Mouse (Mus musculus) fibroblast of lung, adult 2 months (primary cell): ENCODE results near the gene Gm45062.

ENCODE experiments used
- DNase-seq: peaks from one replicate; pipeline ENCODE4 v3.0.0-alpha.2; 2011; ENCODE audit warnings: low read depth

Gm45062 gene

DNA sequence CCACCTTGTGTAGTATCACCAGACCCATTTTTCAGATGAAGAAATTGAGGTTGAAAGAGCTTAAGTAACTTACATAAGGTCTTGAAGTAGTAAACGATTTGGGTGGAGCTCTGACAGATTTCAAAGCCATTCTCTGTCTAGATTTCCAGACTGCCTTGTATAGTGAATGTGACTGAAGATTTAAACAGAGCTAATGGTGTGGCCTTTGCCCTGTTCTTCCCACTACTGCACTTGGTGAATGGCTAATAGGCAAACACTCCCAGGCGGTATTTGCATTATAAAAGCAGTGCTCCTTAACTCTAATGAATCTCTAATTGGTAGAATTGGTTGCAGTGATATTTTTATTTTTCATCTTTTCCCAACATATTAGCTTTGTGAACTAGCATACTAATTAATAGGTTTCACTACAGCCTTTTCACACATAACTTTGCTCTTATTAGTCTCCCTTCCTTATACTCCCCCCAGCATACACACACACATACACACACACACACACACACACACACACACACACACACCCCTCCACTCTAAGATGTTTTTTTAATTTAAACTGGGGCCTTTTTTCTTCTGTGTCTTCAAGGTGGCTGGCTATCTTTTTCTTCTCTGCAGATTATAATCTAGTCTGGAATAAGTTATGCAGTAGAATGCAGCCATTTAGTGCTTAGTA is 109.1 kb downstream of the Gm45062 start:
- no peak for DNase-seq

DNA sequence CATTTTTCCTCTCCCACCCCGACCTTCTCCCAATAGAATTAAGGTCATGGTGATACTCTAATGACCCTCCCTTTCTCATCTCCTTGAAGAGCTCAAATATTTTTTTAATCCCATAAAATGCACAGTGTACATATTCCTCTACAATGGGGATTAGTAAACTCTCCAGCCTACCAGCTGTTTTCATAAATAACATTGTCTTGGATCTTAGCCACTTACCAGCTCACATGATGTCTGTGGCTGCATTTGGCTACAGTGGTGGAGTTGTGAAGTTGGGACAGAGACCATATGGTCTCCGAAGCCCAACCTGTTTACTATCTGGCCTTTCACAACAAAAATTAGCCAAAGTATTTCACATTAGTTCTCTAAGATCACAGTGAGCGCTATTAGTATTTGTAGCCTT is 111.4 kb downstream of the Gm45062 start:
- DNase-seq, result no peak

DNA sequence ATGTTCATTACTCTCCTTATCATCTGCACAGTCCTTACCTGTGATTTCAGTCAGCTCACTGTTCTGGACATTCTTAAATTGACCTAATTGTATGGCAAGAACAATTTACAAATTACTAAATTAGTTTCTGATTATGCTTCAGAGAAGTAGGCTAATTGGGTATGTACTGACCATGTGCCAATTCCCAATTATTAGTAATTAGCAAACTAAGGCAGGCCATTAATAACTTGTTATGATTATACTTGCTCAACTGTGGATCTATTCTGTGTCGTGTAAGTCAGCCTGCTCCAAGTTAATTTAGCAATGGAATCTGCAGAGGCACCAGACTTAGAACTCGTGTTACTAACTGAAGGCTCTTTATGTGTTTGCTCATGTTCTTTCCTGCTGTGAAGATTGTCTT is 113.8 kb downstream of the Gm45062 start:
- DNase-seq, result no peak

DNA sequence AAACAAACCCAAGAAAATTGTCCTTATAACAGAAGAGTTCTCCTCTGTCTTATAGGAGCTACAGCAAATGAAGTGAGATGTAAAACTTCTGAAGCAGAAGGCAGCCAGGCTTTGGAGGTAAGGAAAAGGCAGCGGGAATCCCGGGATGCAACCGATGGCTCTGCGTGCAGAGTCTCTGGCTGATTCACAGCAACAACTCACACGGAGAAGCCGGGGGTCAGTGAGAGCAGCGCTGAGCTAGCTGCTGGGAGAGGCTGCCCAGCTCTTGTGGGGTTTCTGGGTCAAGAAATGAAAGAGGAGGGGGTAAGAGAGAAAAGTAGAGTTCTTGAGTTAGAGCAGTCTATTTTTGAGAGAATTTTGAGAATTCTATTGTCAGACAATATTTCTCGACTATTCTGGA is 114.6 kb downstream of the Gm45062 start:
- no peak for DNase-seq

DNA sequence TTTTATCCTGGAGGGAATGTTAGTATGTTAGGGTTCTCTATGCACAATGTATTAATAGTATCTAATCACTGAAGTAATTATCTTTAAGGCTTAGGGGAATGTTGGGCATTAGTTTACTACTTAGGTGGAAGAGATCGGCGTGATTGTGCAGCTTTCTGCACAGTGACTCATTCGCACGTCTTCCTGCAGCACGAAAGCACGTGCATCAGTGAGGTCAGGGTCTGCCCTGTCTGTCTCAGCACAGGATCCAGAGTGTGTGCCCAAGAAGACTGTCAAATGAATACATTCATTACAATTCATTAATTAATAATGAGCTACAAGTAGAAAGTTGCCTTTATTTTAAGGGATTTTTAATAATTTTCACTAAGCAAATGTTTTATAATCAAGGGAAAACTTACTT is 115.0 kb downstream of the Gm45062 start:
- DNase-seq, result no peak

DNA sequence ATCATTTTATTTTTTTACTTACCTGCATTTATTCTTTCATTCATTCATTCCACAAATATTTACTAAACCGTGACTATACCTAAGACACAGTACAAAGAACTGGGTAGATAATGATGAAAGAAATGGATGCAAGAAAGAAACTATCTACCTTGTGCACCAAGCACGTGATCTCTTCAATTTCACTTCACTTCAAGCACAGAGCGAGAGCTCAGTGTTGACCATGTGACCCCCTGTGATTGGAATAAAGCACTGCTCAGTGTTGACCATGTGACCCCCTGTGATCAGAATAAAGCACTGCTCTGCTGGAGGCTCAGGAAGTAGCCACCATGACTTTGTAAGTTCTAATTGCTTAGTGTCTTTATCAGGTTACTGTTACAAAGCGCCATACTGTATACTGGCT is 115.5 kb downstream of the Gm45062 start:
- no peak for DNase-seq

DNA sequence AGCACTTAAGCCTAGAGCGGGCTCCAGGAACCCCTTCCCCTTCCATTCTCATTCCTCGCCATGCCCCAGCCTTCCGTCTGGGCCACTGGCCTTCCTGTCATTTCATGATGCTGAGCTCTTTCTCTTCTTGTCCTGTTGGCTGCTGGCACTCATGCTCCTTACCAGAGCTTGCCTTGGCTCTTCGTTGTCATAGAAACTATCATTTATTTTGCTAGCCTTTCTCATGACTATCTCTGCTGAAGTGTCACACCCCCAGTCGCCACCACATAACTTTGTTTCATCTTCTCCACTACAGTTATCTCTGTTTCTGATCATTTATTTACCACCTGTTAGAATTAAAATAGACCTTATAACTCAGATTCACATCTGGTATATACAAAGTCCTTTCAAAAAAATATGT is 117.1 kb downstream of the Gm45062 start:
- DNase-seq, result no peak

DNA sequence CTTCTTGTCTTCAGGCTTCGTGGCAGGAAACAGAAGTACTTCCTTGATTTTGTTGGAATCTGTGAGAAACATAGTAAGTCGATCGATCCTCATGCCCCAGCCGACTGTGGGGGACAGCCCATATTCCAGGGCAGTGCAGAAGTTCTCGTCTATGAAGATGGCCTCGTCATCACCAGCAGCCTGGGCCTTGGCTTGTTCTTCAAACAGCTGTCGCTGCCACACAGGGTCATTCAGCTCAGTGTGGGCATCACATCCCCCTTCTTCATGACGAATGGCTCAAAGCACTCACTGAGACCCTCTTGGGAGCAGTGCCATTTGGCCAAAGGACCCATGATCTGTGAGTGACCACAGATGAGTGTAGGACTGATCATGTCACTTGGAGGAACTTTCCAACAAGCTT is 118.4 kb downstream of the Gm45062 start:
- DNase-seq, result no peak

DNA sequence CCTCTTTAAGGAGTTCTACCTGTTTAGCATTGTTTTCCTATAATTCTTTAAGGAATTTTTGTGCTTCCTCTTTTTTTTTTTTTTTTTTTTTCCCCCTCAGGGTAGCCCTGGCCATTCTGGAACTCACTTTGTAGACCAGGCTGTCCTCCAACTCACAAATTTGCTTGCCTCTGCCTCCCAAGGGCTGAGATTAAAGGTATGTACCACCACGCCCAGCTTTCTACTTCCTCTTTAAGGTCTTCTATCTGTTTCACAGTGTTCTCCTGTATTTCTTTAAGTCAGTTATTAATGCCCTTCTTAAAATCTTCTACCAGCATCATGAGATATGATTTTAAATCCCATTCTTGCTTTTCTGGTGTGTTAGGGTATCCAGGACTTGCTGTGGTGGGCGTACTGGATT is 130.1 kb downstream of the Gm45062 start:
- no peak for DNase-seq

DNA sequence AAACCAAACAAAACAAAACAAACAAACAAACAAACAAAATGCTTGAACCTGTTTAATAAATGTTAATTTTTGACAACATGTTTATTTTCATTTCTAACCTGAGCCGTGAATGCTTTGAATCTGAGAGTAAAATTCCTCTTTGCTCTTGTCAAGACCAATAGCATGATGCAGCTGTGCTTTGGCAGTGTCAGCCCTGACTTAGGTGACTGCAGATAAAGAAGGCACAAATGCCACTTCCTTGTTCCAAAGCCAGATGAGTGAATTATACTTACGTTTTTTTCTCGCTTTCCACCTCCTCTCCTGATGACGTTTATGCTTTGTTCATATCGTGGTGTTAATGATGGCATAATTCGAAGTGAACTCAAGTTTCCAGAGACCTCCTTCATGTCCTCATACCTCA is 131.0 kb downstream of the Gm45062 start:
- no peak for DNase-seq

DNA sequence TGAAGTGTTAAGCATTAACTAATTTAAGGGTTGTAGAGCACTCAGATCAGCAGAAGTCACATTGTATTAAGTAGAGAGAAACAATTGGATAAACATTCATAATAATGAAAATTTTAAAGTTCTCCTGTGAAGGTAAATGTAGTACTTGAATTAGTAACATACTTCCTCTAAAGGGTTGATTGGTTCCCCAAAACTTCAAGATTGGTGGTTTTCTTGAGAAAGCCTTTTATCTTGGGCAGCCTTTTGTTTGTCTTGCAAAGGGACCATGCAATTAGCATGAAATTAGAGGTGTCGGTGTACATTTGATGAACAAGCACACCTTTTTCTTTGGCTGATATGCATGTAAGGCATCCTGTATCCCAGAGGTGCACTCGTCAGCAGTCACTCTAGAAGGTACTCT is 131.7 kb downstream of the Gm45062 start:
- no peak for DNase-seq

DNA sequence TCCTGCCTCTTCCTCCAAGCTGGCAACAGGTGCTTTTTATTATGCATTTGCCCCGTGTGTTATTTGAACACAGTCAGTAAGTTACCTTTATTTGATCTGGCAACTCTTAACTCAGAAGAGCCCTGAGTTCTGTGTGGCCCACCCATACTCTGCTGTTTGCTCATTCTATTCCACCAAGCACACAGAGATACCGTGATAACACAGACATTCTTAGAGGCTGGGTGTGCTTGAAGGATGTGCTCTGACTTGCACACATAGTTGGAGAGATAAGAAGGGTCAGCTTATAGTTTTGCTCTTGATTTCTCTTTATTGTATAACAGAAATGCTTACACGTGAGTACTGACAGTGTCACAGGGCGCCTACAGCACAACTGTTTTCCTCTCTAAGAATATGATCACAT is 133.8 kb downstream of the Gm45062 start:
- DNase-seq, result no peak

DNA sequence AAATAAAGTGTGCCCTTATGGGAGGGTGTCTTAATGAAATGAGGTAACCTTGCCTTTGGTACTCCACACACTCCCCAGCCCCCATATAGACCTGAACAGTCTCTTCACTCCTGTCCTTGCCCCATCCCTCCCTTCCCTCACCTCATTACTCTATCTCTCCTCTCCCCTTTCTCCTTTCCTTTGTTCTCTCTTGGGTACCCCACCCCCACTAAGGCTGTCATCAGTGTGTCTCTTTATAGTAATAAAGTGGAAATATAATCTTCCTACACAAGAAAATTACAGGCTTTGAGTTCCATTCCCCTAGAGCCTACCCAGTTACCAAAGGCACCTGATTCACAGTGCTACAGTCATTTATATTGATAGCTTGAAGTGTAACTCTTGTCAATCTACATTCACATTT is 134.8 kb downstream of the Gm45062 start:
- DNase-seq, result no peak

DNA sequence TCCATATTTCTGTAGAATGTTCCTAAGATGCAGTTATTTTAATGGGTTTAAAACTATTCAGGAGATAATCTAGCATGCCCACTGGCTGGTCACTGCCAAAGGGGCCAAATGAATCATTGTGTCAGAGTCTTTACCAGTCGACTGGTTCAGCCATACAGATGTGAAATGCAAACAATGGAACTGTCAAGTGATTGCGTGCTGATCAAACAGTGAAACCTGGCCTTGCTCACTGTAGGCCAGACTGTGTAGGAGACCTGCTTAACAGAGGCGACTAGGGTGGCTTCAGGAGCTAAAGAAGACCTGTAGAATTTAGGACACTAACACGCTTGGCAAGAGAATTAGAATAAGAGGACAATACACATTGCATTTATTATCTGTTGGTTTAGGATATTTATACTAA is 135.8 kb downstream of the Gm45062 start:
- no peak for DNase-seq

DNA sequence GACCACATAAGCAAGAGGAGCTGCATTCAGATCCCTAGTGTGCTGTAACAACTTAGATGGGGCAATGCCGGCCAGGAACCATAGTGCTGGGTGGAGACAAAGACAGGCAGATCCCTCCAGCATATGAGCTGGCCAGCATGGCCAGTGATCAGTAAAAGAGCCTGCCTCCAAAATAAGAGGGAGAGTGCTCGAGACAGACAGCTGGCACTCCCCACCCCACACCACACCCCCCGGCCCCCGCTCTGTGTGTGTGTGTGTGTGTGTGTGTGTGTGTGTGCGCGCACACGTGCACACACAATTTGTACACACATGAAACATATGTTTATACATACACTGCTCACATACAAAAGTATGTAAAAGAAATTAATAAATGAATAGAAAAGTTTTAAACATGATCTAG is 138.0 kb downstream of the Gm45062 start:
- DNase-seq, result no peak

DNA sequence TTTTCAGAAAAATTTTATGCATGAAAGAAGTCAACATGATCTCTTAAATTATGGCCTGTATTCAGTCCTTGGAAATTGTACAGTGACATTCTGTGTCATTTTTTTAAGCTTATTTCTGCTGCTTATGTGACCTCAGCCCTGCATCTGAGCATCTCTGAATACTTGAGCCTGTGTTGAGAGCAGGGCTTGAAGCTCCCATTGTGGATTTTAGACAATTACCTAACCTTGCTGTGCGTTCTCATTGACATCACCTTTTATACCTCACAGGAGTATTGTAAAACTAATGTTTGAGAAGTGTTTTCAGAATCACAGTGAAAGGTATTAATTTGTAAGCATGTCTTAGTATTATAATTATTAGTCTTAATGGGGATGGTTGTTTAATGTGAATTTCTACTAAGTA is 140.5 kb downstream of the Gm45062 start:
- no peak for DNase-seq

DNA sequence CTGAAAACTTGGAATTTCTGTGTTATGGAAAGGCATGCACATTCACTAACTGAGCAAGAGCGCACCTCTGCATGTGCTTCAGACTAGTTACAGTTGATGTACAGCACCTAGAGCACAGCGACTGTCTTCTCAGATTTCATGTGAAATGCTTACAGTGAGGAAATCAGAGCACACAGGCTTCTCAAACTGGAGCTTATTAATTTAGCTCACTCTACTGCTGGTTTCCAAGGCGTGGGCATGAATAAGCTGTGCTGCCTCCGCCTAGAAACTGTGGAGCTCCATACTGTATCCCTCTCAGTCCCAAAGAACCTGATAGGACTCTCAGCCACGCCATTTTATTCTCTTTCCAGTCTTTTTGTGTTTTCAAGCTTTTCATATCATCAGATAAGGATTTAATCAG is 143.9 kb downstream of the Gm45062 start:
- DNase-seq, result no peak

DNA sequence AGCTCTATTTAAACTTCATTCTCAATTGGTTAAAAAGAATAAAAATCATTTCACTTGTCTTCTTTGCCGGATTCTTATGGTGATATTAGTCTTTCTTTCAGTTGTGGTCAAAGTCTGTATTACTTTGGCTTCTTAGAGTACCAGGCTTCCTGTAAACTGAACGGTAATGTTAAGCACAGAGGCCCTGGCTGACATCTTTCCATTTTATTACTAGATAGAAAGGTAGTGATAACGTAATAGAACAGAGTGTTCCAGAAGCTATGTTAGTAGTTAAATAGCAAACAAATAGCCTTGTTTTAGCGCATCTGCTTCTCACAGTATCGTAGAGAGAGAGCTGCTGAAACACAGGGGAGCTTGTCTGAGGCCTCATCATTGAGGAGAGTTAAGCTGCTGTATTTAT is 146.6 kb downstream of the Gm45062 start:
- no peak for DNase-seq

DNA sequence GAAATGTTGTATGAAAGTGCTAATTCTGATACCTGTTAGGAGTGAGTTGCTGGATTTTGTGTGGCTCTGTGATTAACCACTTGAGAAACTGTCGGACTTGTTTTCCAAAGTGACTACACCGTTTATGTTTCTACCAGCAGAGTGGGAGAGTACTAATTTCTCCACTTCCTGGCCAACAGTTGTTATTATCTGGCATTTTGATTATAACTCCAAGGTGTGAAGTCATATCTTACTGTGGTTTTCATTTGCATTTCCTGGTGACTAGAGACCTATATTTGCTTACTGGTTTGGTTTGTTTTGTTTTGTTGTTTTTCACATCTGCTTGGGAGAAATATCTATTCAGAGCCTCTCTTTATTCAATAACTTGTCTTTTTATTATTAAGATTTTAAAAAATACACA is 149.1 kb downstream of the Gm45062 start:
- no peak for DNase-seq

DNA sequence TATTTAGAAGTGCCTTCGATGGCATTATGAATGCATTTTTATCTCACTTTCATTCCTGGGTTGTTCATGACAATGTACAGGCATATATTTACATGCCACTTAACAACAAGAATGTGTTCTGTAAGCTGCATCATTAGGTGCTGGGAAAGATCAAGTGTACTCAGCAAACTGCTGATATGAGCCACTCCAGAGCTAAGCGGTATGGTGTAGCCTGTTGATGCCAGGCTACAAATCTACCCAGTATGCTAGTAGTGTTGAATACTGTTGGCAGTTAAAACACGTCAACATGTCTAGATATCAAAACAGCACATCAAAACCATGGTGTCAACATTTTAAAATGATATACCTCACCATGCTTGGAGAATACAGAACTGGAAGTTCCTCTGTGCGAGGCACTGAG is 150.6 kb downstream of the Gm45062 start:
- no peak for DNase-seq

DNA sequence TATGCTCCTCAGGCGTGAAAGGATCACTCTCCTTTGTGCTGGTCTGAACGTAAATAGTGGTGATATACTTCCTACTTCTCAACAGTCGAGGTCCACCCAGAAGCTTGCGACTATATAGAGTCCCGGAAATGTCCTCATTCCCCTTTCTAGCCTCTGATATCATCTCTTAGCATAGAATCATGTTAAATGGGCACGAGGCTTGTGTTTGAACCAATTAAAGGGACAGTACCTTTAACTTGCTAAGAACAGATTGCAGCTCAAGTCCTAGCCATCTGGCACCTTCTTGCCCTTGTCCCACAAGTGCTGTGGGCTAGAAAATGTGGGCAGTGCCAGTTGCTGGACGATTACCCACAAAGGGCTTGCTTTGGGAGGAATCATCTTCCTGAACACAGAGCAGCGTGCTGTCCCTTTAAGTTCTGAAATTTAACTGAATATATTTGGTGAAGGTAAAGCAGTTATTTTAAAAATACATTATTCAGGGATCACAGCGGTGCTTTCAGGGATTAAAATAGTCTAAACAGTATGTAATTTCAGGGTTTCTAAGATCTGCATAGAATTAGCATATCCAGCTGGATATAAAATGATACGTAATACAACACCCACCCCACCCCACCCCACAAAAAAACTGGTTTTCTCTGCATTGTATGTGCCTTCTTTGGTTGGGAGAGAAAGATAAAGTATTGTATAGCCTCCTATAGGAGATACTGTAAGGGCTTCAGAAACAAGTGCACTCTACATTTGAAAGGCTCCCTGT is 153.8 kb downstream of the Gm45062 start:
- no peak for DNase-seq

DNA sequence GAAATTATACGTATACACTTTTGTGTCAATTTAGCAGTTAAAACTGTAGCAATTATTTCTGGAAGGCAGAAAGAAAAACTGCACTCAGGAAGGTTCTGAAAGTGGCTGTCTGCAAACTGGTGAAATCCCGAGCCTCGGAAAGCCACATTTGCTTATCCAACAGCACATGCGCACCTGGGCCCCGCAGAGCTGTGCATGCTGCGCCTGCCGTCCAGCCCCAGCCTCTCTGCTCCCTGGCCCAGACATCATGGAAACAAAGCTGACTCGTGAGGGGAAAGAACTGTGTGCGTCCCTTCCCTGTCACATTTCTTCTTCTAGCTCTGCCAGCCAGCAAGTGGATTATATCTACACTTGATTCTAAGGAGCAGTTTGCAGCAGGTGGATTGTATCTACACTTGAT is 154.8 kb downstream of the Gm45062 start:
- DNase-seq, result no peak

DNA sequence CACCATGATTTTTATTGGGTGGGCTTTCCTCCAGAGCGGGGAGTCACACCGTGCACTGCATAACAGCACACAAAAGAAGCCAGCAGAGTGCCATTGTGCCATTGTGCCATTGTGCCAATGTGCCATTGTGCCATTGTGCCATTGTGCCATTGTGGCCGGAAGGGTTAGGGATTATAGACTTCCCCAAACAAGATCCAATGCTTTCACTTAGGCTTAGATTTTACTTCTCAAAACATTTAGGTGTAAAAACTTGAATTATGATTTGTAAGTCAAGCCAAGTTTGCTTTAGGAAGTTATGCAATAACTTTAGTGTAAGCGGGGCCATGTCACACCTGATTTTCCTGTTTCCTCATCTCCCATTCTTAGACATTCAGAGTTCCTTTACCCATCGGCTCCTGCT is 156.6 kb downstream of the Gm45062 start:
- DNase-seq, result no peak
